Mouse (Mus musculus) inflammation-experienced regulatory T-cells, adult 6 months (primary cell): ENCODE measurements around the gene Olfr827. TPM values are rescaled to one million over a fixed set of nuclear protein-coding genes. Genes with fewer than 3 reads are reported as not detected.

ENCODE experiments used
- ATAC-seq: one replicate; pipeline ENCODE4 v1.8.0; 2017
- polyA plus RNA-seq, 3 experiments: library from polyadenylated mRNA; unstranded; fragments of 100-300 nt; shearing (Covaris generic); gene quantifications; one replicate each; pipeline ENCODE4 v1.2.1; 2017

The Olfr827 gene
- not detected for polyA plus RNA-seq

- ATAC-seq, result no peak
Observed at GRCm38 (mm10) chr10:130214303-130214702, at the start of gene Olfr827. TSS of gene Olfr827 (minus strand) at chr10:130214403.

GRCm38 (mm10) chr10:130263203-130263602 is 49.0 kb upstream of the Olfr827 start:
- ATAC-seq, result no peak

GRCm38 (mm10) chr10:130259483-130259882 is 45.3 kb upstream of the Olfr827 start:
- no peak for ATAC-seq

- ATAC-seq, result no peak
Observed at GRCm38 (mm10) chr10:130244271-130244670, 30.1 kb upstream of the Olfr827 start.

GRCm38 (mm10) chr10:130238318-130239209 is 24.4 kb upstream of the Olfr827 start:
- ATAC-seq, result no peak

- no peak for ATAC-seq
Observed at GRCm38 (mm10) chr10:130234576-130234975, 20.4 kb upstream of the Olfr827 start.

- no peak for ATAC-seq
Observed at GRCm38 (mm10) chr10:130232117-130232516, 17.9 kb upstream of the Olfr827 start.

GRCm38 (mm10) chr10:130229584-130229983 is 15.4 kb upstream of the Olfr827 start:
- no peak for ATAC-seq

GRCm38 (mm10) chr10:130228246-130228645 is 14.0 kb upstream of the Olfr827 start:
- ATAC-seq, result peak; percentile 86

GRCm38 (mm10) chr10:130225034-130225433 is 10.8 kb upstream of the Olfr827 start:
- ATAC-seq, result no peak

- no peak for ATAC-seq
Observed at GRCm38 (mm10) chr10:130184086-130184485, 30.1 kb downstream of the Olfr827 start, which contains the start of gene Olfr826. TSS of gene Olfr826 (minus strand) at chr10:130184186.

- no peak for ATAC-seq
Observed at GRCm38 (mm10) chr10:130166666-130167065, 47.5 kb downstream of the Olfr827 start, which contains the start of gene Olfr825. TSS of gene Olfr825 (minus strand) at chr10:130166766.

- no peak for ATAC-seq
Observed at GRCm38 (mm10) chr10:130165196-130165595, 49.0 kb downstream of the Olfr827 start.

Other genes starting within 250 kb of the Olfr827 start
- gene Olfr819, start 247.1 kb downstream of the Olfr827 start, polyA plus RNA-seq, result not detected
- gene Olfr247, start 238.3 kb downstream of the Olfr827 start, polyA plus RNA-seq, result not detected
- under 1 TPM in 1 of 3 experiments, not detected in 2; 0.19 TPM for gene Gm10310, start 229.3 kb downstream of the Olfr827 start, polyA plus RNA-seq
- not detected for gene Olfr820, start 201.8 kb downstream of the Olfr827 start, polyA plus RNA-seq
- not detected for gene Olfr821, start 184.1 kb downstream of the Olfr827 start, polyA plus RNA-seq
- under 1 TPM in 1 of 3 experiments, not detected in 2; 0.16 TPM for gene Olfr822, start 143.2 kb downstream of the Olfr827 start, polyA plus RNA-seq
- gene Olfr823, start 99.0 kb downstream of the Olfr827 start, polyA plus RNA-seq, result not detected
- gene Olfr824, start 84.4 kb downstream of the Olfr827 start, polyA plus RNA-seq, result not detected
- under 1 TPM in 1 of 3 experiments, not detected in 2; 0.21 TPM for gene Olfr825, start 47.6 kb downstream of the Olfr827 start, polyA plus RNA-seq
- gene Olfr826, start 30.2 kb downstream of the Olfr827 start, polyA plus RNA-seq, result not detected
- gene Neurod4, start 65.8 kb upstream of the Olfr827 start, polyA plus RNA-seq, result not detected
- gene Tespa1, start 108.5 kb upstream of the Olfr827 start, polyA plus RNA-seq, result 100 to 1,000 TPM; 183 to 507 (median 400) TPM
- 1 to 10 TPM; 1.2 to 2.5 (median 2.2) TPM for gene Vmn2r84, start 179.9 kb upstream of the Olfr827 start, polyA plus RNA-seq
- gene Vmn2r85, start 215.3 kb upstream of the Olfr827 start, polyA plus RNA-seq, result under 1 TPM in 1 of 3 experiments, not detected in 2; 0.21 TPM
- gene Vmn2r86, start 241.6 kb upstream of the Olfr827 start, polyA plus RNA-seq, result under 1 TPM in 2 of 3 experiments, not detected in 1; 0.05 to 0.07 TPM